Mouse (Mus musculus): ENCODE measurements around the gene Gxylt2. TPM values are rescaled to one million over a fixed set of nuclear protein-coding genes. Genes with fewer than 3 reads are reported as not detected.

The Gxylt2 gene
- polyA plus RNA-seq, 1 experiment from 2014 or later, result 1.4 TPM

GRCm38 (mm10) chr6:100676461-100676860 lies 28.1 kb upstream of the Gxylt2 start:
- H3K27ac ChIP-seq (ENCODE audit: low read length), result no peak overlapping the region
- no peaks in the 10 kb centered on the region for H3K36me3 ChIP-seq (ENCODE audit: control insufficient read depth, insufficient read depth, low read length)
- H3K9me3 ChIP-seq (replicated peaks; ENCODE audit: control insufficient read depth, low read length), result no peaks in the 10 kb centered on the region
- no peak overlapping the region for H3K9ac ChIP-seq (ENCODE audit: low read length)
- H3K4me3 ChIP-seq (replicated peaks; ENCODE audit: low read length), result no peak overlapping the region
- no peak overlapping the region for H3K4me2 ChIP-seq (ENCODE audit: low read depth, low read length)
- peaks cover 3% of the 10 kb centered on the region; the same call in 1 of the 2 replicates for H3K4me1 ChIP-seq (ENCODE audit: control insufficient read depth, insufficient read depth, low read length)
- no peak for ATAC-seq (ENCODE audit: insufficient read depth, low FRiP score)
- no peaks in the 10 kb centered on the region for H3K27me3 ChIP-seq (ENCODE audit: control insufficient read depth, insufficient read depth, low read length)
- WGBS, result 86% methylated on average over 7 of the region's 7 CpGs

DNA sequence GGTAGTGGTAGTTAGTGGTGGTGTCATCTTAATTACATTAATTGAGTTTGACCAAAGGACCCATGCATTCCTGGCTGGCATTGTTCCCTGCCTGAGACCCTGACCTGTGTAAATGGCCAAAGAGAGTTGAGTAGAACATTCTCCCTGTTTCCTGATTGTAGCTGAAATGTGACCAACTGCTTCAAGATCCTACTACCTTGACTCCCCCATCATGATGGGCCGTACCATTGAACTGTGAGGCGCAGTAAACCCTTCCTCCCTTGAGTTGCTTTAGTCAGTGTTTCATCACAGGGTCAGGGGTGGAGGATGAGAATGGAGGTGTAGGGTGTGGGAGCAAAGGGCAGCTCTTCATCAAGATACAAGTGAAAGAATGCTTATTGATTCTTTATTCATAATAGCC lies 25.9 kb upstream of the Gxylt2 start:
- ATAC-seq (ENCODE audit: insufficient read depth, low FRiP score), result no peak
- Histone ChIP-seq H3K27ac (ENCODE audit: low read length) (no peak overlapping the region), H3K4me1 (ENCODE audit: control insufficient read depth, insufficient read depth, low read length) (no peaks in the 10 kb centered on the region), H3K9ac (ENCODE audit: low read length) (no peak overlapping the region), H3K36me3 (ENCODE audit: control insufficient read depth, insufficient read depth, low read length) (no peaks in the 10 kb centered on the region), H3K9me3 (replicated peaks; ENCODE audit: control insufficient read depth, low read length) (no peaks in the 10 kb centered on the region), H3K4me2 (ENCODE audit: low read depth, low read length) (no peak overlapping the region), H3K27me3 (ENCODE audit: control insufficient read depth, insufficient read depth, low read length) (no peaks in the 10 kb centered on the region), H3K4me3 (replicated peaks; ENCODE audit: low read length) (no peak overlapping the region)
- 85% methylated on average over 2 of the region's 2 CpGs for WGBS

DNA sequence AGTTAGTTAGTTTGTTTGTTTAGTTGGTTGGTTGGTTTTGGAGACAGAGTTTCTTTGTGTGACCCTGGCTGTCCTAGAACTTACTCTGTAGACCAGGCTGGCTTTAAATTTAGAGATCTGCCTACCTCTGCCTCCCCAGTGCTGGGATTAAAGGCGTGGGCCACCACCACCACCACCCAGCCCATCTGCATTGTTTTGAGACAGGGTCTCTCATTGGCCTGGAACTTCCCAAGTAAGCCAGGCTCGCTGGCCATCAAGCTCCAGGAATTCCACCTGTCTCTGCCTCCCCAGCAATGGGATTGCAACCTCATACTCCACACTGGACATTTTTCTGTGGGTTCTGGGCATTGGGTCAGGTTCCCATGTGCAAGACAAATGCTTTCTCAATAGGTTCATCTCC lies 18.2 kb upstream of the Gxylt2 start:
- Histone ChIP-seq H3K9me3 (replicated peaks; ENCODE audit: control insufficient read depth, low read length) (no peaks in the 10 kb centered on the region), H3K4me2 (ENCODE audit: low read depth, low read length) (no peak overlapping the region), H3K9ac (ENCODE audit: low read length) (no peak overlapping the region), H3K27me3 (ENCODE audit: control insufficient read depth, insufficient read depth, low read length) (no peaks in the 10 kb centered on the region), H3K4me1 (ENCODE audit: control insufficient read depth, insufficient read depth, low read length) (no peaks in the 10 kb centered on the region), H3K27ac (ENCODE audit: low read length) (no peak overlapping the region), H3K4me3 (replicated peaks; ENCODE audit: low read length) (no peak overlapping the region), H3K36me3 (ENCODE audit: control insufficient read depth, insufficient read depth, low read length) (no peaks in the 10 kb centered on the region)
- 75% methylated on average over 2 of the region's 2 CpGs for WGBS
- no peak for ATAC-seq (ENCODE audit: insufficient read depth, low FRiP score)

- ATAC-seq (ENCODE audit: insufficient read depth, low FRiP score), result no peak
- peaks cover 2% of the 10 kb centered on the region for H3K4me1 ChIP-seq (ENCODE audit: control insufficient read depth, insufficient read depth, low read length)
- no peaks in the 10 kb centered on the region for H3K9me3 ChIP-seq (replicated peaks; ENCODE audit: control insufficient read depth, low read length)
- WGBS, result 79% methylated on average over 5 of the region's 5 CpGs
- no peak overlapping the region for H3K4me2 ChIP-seq (ENCODE audit: low read depth, low read length)
- H3K4me3 ChIP-seq (replicated peaks; ENCODE audit: low read length), result no peak overlapping the region
- H3K9ac ChIP-seq (ENCODE audit: low read length), result no peak overlapping the region
- H3K27ac ChIP-seq (ENCODE audit: low read length), result no peak overlapping the region
- no peaks in the 10 kb centered on the region for H3K36me3 ChIP-seq (ENCODE audit: control insufficient read depth, insufficient read depth, low read length)
- peaks cover 14% of the 10 kb centered on the region for H3K27me3 ChIP-seq (ENCODE audit: control insufficient read depth, insufficient read depth, low read length)
Measured at GRCm38 (mm10) chr6:100699986-100700385, 4.5 kb upstream of the Gxylt2 start.

- no peaks in the 10 kb centered on the region for H3K36me3 ChIP-seq (ENCODE audit: control insufficient read depth, insufficient read depth, low read length)
- ATAC-seq (ENCODE audit: insufficient read depth, low FRiP score), result no peak
- H3K9ac ChIP-seq (ENCODE audit: low read length), result no peak overlapping the region
- 75% methylated on average over 5 of the region's 5 CpGs for WGBS
- H3K4me3 ChIP-seq (replicated peaks; ENCODE audit: low read length), result no peak overlapping the region
- no peaks in the 10 kb centered on the region for H3K9me3 ChIP-seq (replicated peaks; ENCODE audit: control insufficient read depth, low read length)
- H3K4me1 ChIP-seq (ENCODE audit: control insufficient read depth, insufficient read depth, low read length), result peaks cover 10% of the 10 kb centered on the region
- peaks cover 22% of the 10 kb centered on the region for H3K27me3 ChIP-seq (ENCODE audit: control insufficient read depth, insufficient read depth, low read length)
- H3K4me2 ChIP-seq (ENCODE audit: low read depth, low read length), result no peak overlapping the region
- H3K27ac ChIP-seq (ENCODE audit: low read length), result no peak overlapping the region
Measured at GRCm38 (mm10) chr6:100700774-100701173, 3.8 kb upstream of the Gxylt2 start.

DNA sequence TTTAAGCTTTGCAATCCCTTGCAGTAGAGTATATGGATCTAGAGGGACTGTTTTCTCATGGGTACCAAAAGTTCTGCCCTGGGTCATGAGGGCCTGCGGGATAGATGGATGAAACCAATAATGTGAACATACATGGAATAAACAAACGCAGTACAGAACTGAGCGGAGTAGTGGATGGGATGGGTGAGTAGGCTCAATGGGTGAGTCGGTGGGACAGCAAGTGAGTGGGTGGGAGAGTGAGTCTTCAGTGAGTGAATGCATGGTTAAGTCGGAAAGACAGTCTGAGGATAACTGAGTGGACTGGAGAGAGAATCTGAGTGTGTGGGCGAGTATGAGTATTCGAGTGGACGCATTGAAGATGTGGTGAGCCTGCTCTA lies 349 bp upstream of the Gxylt2 start:
- Histone ChIP-seq H3K27me3 (ENCODE audit: control insufficient read depth, insufficient read depth, low read length) (peaks cover 23% of the 10 kb centered on the region), H3K4me2 (ENCODE audit: low read depth, low read length) (peak overlapping the region; percentile 88), H3K36me3 (ENCODE audit: control insufficient read depth, insufficient read depth, low read length) (no peaks in the 10 kb centered on the region), H3K9me3 (replicated peaks; ENCODE audit: control insufficient read depth, low read length) (no peaks in the 10 kb centered on the region), H3K4me1 (ENCODE audit: control insufficient read depth, insufficient read depth, low read length) (peaks cover 10% of the 10 kb centered on the region), H3K4me3 (replicated peaks; ENCODE audit: low read length) (peak overlapping the region; percentile 63), H3K27ac (ENCODE audit: low read length) (no peak overlapping the region), H3K9ac (ENCODE audit: low read length) (peak overlapping the region; percentile 77; the same call in 1 of the 2 replicates)
- 27% methylated on average over 8 of the region's 8 CpGs for WGBS
- no peak for ATAC-seq (ENCODE audit: insufficient read depth, low FRiP score)

GRCm38 (mm10) chr6:100705366-100705811 lies 855 bp downstream of the Gxylt2 start:
- no peaks in the 10 kb centered on the region for H3K36me3 ChIP-seq (ENCODE audit: control insufficient read depth, insufficient read depth, low read length)
- peak overlapping the region; percentile 88 for H3K4me2 ChIP-seq (ENCODE audit: low read depth, low read length)
- H3K27ac ChIP-seq (ENCODE audit: low read length), result no peak overlapping the region
- peaks cover 23% of the 10 kb centered on the region for H3K27me3 ChIP-seq (ENCODE audit: control insufficient read depth, insufficient read depth, low read length)
- H3K4me3 ChIP-seq (replicated peaks; ENCODE audit: low read length), result peak overlapping the region; percentile 63
- no peaks in the 10 kb centered on the region for H3K9me3 ChIP-seq (replicated peaks; ENCODE audit: control insufficient read depth, low read length)
- H3K9ac ChIP-seq (ENCODE audit: low read length), result peak overlapping the region; percentile 77
- peaks cover 10% of the 10 kb centered on the region for H3K4me1 ChIP-seq (ENCODE audit: control insufficient read depth, insufficient read depth, low read length)
- no peak for ATAC-seq (ENCODE audit: insufficient read depth, low FRiP score)
- 1% methylated on average over 15 of the region's 15 CpGs for WGBS

- no peak overlapping the region for H3K4me3 ChIP-seq (replicated peaks; ENCODE audit: low read length)
- H3K27me3 ChIP-seq (ENCODE audit: control insufficient read depth, insufficient read depth, low read length), result peaks cover 23% of the 10 kb centered on the region
- H3K27ac ChIP-seq (ENCODE audit: low read length), result no peak overlapping the region
- no peak for ATAC-seq (ENCODE audit: insufficient read depth, low FRiP score)
- 71% methylated on average over 6 of the region's 6 CpGs for WGBS
- no peaks in the 10 kb centered on the region for H3K9me3 ChIP-seq (replicated peaks; ENCODE audit: control insufficient read depth, low read length)
- no peak overlapping the region for H3K9ac ChIP-seq (ENCODE audit: low read length)
- no peak overlapping the region for H3K4me2 ChIP-seq (ENCODE audit: low read depth, low read length)
- peaks cover 10% of the 10 kb centered on the region for H3K4me1 ChIP-seq (ENCODE audit: control insufficient read depth, insufficient read depth, low read length)
- H3K36me3 ChIP-seq (ENCODE audit: control insufficient read depth, insufficient read depth, low read length), result no peaks in the 10 kb centered on the region
Measured at GRCm38 (mm10) chr6:100706861-100707260, 2.3 kb downstream of the Gxylt2 start.

- Histone ChIP-seq H3K9me3 (replicated peaks; ENCODE audit: control insufficient read depth, low read length) (no peaks in the 10 kb centered on the region), H3K4me1 (ENCODE audit: control insufficient read depth, insufficient read depth, low read length) (peaks cover 10% of the 10 kb centered on the region), H3K36me3 (ENCODE audit: control insufficient read depth, insufficient read depth, low read length) (no peaks in the 10 kb centered on the region), H3K9ac (ENCODE audit: low read length) (no peak overlapping the region), H3K27me3 (ENCODE audit: control insufficient read depth, insufficient read depth, low read length) (peaks cover 23% of the 10 kb centered on the region), H3K4me3 (replicated peaks; ENCODE audit: low read length) (no peak overlapping the region), H3K27ac (ENCODE audit: low read length) (no peak overlapping the region), H3K4me2 (ENCODE audit: low read depth, low read length) (no peak overlapping the region)
- whole genome bisulfite sequencing, result 50% methylated on average over 7 of the region's 7 CpGs
- ATAC-seq (ENCODE audit: insufficient read depth, low FRiP score), result no peak
Measured at GRCm38 (mm10) chr6:100707557-100707956, 3.0 kb downstream of the Gxylt2 start.

DNA sequence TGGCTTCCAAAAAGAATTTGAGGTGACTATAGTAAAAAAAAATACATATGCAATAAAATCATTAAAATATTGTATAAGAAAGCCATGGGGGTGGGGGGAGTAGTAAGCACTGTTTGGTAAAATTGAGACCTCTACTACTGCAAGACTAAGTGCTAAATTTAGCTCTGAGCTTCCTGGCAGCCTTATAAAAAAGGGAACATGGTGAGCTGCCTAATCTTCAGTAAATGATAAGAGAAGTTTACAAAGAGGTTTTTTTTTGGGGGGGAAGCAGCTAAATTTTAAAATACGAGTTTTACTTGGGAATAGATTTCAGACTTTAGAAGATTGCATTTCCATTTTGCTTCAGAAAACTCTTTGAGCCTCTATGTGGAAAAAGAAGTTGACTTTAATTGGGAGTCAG lies 3.7 kb downstream of the Gxylt2 start:
- H3K36me3 ChIP-seq (ENCODE audit: control insufficient read depth, insufficient read depth, low read length), result no peaks in the 10 kb centered on the region
- H3K4me2 ChIP-seq (ENCODE audit: low read depth, low read length), result no peak overlapping the region
- H3K9ac ChIP-seq (ENCODE audit: low read length), result no peak overlapping the region
- H3K27ac ChIP-seq (ENCODE audit: low read length), result no peak overlapping the region
- H3K4me3 ChIP-seq (replicated peaks; ENCODE audit: low read length), result no peak overlapping the region
- no peaks in the 10 kb centered on the region for H3K9me3 ChIP-seq (replicated peaks; ENCODE audit: control insufficient read depth, low read length)
- 67% methylated on average over 1 of the region's 1 CpGs for WGBS
- peaks cover 19% of the 10 kb centered on the region for H3K27me3 ChIP-seq (ENCODE audit: control insufficient read depth, insufficient read depth, low read length)
- peaks cover 10% of the 10 kb centered on the region for H3K4me1 ChIP-seq (ENCODE audit: control insufficient read depth, insufficient read depth, low read length)
- no peak for ATAC-seq (ENCODE audit: insufficient read depth, low FRiP score)

Data from stomach, embryonic 16.5 days (tissue).